Mouse (Mus musculus) c-Kit-positive CD71-positive TER-119-negative erythroid progenitor cells, embryonic 14.5 days (primary cell): ENCODE measurements at regions not wholly inside any gene's neighbourhood (a gene's known extent, or its start where the extent isn't known, plus 50 kb on each side); places are given as distances from the start of the nearest gene placed in this dataset.

Source experiments
- DNase-seq: peaks from one replicate; pipeline ENCODE4 v3.0.0-alpha.2; 2013; ENCODE audit warnings: low read depth

GRCm38 (mm10) chr11:19826481-19827185 is 97.5 kb upstream of the Spred2 start:
- DNase-seq, result no peak

GRCm38 (mm10) chr11:19827996-19828395 is 96.2 kb upstream of the Spred2 start:
- DNase-seq, result no peak

DNA sequence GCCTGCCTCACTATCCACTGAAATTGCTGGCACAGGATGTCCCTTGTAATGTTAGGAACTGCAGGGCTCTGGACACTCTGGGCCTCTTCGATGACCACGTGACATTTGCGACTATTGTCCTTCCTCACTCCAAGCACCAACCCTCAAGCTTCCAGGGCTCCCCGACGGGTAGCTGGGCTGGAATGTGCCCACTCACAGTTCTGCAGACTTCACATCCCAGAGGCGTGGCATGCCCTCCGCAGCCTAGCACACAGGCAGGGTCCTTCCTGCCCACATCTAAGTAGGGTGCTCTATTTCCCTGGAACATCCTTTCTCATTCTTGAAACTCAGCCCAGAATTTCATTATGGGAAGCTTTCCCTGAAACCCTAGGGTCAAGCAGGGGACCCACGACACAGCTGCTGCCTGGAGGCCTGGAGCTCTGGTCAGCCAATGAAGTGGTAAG is 95.2 kb upstream of the Spred2 start:
- DNase-seq, result no peak

DNA sequence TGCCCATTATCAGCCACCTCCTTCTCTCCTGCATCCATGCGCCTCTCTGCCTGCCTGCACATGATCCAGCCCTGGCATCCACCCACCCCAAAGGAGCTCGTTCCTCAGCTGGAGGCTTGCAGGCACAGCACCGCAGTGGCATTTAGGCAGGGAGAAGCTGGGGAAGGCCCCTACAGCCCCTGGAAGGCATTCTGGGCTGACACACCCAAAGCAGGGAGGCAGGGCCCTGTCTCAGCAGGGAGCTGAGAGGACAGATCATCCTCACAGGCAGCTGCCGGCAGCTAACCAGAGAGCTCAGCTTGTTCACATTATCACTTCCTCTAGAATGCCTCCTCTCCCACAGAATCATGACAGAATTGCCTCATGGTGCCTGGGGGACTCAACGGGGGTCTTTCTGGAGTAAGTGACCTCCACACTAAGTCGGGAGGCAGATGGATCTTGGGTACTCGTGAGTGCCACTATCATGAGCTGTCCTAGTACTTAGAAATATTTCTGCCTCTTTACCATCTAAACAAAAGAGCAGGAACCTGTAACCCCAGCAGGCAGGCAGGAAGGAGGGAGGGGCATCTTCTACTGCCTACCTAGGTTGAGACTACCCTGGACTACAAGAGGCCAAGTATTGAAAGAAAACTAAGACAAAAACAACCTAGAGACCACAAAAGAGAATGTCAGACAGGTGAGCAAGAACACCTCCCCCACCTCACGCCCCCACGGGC is 94.5 kb upstream of the Spred2 start:
- DNase-seq, result no peak

- peak; percentile 42 for DNase-seq
Observed at GRCm38 (mm10) chr11:19830280-19831062, 93.7 kb upstream of the Spred2 start.

GRCm38 (mm10) chr11:19834561-19834960 is 89.6 kb upstream of the Spred2 start:
- DNase-seq, result no peak

- no peak for DNase-seq
Observed at GRCm38 (mm10) chr11:19835221-19835745, 88.9 kb upstream of the Spred2 start.

DNA sequence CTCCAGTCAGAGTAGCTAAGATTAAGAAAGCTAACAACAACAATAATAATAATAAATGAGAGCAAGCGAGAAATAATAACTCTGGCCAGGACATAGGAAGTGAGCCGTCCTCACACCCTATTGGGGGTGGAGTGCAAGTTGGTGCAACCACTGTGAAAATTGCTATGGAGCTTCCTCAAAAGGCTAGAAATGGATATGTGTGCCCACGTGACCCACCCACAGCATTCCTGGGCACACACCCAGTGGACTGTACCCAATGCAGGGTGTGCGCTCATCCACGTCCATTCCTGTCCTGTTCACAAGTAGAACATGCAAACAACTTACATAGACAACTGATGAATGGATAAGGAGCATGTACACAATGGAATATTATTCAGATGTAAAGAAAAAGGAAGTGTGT is 85.2 kb upstream of the Spred2 start:
- DNase-seq, result no peak

DNA sequence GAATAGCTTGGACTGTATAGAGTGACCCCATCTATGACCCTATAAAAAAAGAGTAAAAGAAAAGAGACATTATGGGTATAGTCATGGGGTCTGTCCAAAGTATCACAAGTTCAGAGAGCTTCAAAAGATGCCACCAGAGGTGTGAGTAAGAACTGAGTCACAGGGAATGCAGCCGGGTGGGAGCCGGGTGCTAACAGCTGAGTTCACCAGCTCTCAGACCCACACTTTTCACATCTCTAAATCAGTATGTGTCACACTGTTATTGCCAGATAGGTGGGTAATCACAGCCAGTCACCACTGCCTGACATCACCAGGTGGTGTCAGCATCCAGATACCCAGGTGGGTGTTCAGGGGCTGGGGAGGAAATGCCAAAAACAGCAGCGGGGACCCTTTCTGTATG is 81.1 kb upstream of the Spred2 start:
- no peak for DNase-seq

- no peak for DNase-seq
Observed at GRCm38 (mm10) chr11:19847910-19848309, 76.3 kb upstream of the Spred2 start.

DNA sequence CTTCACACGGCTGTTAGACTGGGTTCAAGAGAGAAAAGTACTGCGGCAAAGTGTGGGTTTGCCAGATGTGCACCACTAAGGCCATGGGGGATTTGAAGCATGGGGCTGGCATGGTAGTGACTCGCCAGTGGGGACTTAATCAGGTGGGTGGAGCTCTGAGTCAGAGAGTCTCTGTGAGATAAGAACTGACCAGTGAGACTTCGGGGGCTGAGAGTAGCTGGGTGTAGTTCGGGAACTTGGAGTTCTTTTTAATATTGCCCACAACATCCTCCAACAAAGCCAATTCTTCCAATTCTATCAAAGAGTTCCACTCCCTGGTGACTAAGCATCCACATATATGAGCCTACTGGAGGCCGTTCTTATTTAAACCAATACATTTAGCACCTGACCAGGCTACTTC is 75.8 kb upstream of the Spred2 start:
- DNase-seq, result no peak

GRCm38 (mm10) chr11:19849347-19849811 is 74.8 kb upstream of the Spred2 start:
- no peak for DNase-seq

- DNase-seq, result no peak
Observed at GRCm38 (mm10) chr11:19849844-19850420, 74.2 kb upstream of the Spred2 start.

GRCm38 (mm10) chr11:19851022-19851615 is 73.1 kb upstream of the Spred2 start:
- no peak for DNase-seq

- DNase-seq, result no peak
Observed at GRCm38 (mm10) chr11:19861596-19861995, 62.6 kb upstream of the Spred2 start.

DNA sequence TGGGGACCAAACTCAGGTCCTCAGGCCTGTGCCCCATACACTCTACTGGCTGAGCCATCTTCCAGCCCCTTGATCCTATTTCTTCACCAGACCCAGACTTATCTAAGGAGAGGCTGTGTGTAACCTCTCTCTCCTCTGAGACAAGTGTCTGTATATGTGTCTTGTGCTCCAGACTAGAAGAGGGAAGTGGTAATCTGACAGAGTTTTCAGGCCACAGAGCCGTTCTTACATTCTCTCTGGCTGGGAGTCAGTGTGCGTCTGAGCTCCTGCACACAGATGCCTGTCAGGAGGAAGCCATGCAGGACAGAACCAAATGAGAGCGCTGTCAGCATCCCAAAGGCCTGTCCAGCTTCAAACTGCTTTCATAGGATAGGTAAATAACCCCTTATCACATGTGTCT is 60.8 kb upstream of the Spred2 start:
- DNase-seq, result no peak

DNA sequence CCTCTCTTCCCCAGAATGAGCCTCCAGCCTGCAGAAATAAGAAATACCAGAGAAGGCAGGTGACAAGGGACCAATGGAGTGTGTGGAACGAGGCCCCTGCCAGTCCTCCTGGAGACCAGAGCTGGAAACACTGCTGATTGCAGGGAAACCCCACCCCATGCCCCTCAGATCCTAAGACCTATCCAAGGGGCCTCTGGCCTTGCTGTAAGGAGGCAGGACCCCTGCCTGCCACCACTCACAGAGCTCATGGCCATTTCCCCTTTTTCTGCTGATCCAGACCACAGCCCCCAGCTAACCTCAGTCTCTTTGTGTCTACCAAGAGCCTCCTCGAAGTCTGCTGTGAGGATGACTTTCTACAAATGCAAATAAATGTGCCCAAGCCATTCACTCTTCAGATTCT is 57.9 kb upstream of the Spred2 start:
- DNase-seq, result no peak

- DNase-seq, result no peak
Observed at GRCm38 (mm10) chr11:19869671-19870070, 54.5 kb upstream of the Spred2 start.

DNA sequence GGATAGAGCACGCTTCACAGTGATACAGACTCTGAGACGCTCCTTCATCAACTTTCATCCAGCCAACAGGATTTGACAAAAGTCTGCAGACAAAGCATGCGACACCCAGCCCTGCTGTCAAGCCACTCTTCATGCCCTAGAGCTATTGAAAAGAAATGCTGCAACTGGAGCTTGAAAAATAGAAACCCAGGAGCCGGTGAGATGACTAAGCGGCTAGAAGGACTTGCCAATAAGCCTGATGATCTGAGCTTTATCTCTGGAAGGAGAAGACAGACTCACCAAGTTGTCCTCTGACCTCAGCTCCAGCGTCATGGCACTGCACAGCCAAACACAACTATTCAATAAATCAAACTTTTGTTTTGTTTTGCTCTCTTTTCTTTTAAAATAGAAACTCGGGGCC is 54.0 kb upstream of the Spred2 start:
- DNase-seq, result no peak

DNA sequence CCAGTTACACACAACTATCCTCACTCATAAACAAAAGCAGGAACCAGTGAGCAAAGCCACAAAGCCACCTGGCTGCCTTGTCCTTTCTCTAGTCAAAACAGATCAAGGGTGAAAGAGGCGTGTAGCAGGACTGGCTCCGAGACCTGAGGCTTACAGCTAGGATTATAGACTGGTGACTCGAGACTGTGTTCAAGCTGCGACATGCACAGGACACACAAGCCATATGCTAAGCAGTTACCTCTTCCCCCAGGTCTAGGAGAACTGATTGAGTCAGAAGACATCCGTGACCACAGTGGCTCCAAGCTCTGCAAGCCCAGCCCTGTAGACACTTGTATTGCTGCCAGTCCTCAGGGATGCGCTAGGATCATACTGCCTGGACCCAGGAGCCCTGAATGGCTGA is 50.4 kb upstream of the Spred2 start:
- DNase-seq, result no peak
